Mouse (Mus musculus) spleen, postnatal 4 days (tissue): ENCODE measurements around the gene Tmem269.

Source experiments
- DNase-seq, 2 experiments: peaks; one replicate each; pipeline ENCODE4 v3.0.0; 2022; ENCODE audit warnings: low spot score in 2 of 2

The Tmem269 gene

DNA sequence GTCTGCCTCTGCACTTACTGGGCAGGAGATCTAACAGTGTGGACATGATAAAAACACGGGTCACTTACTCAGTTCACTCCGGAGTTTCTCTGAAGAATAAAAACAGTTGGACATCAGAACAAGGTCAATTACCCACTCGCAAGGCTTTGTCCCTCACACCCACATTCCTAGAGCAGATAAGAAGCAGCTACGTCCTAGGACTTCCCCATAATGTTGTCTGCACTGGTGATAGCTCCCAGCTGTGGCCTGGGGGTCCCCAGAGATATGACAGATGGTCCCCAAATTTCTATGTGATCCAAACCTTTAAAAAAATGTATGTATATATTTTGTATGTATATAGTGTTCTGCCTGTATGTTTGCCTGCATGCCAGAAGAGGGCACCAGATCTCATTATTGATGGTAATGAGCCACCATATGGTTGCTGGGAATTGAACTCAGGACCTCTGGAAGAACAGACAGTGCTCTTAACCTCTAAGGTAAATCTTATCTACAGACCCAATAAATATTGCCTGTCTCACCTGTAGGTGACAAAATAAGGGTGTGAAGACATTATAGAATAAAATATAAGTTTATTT, 37.8 kb downstream of the Tmem269 start:
- no peak for DNase-seq

DNA sequence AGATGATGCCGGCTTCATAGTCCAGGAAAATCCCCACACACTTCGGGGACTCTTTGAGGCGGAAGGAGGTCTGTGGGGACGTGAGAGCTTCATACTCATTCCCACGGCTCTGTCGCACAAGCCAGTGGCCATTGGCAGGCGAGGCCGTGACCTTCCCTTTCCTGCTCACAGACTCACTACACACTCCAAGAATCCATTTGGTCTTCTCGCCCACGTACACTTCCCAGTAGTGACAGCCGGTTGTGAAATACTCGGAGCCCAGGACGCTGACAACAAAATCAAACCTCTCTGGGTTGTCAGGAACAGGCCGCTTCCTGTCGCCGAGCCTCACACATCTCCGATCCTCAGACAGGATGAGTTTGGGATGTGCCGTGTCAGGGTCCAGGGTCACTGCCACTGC, 39.7 kb downstream of the Tmem269 start:
- DNase-seq: no peak

- DNase-seq: no peak
These were observed 40.3 kb downstream of the Tmem269 start for GRCm38 (mm10) chr4:119177702-119178101.

DNA sequence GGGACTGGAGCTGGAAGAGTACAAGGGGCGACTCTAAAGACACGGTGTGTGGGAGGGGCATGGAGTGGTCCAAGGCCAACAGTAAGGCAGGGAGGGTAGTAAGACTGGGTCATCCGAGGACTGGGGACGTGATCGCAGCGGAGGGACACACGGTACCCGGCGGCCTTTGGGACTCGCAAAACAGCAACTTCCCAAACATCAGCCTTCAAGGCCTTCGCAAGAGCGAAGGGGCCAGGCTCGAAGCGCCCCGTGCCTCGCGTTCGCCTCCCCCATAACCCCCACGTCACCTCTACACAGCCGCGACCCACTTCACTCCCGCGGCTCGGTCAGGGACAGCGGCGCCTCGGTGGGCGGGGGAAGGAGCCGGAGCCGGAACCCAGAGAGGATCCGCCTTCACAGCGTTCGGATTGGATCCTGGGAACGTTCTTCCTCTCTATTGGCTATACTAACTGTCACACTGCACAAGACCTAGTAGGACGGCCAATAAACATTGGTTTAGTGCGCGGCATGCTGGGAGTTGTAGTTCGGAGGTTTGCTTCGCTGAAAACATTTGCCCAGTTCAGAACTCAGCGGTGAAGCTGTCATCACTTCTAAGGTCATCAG, 44.1 kb downstream of the Tmem269 start, which contains the start of gene Zfp691:
Gene Zfp691, minus strand, starts transcription at position 345 of the 603 bp plus-strand sequence.
- DNase-seq: peak; percentile 92 to 95

- no peak for DNase-seq
These were observed 44.9 kb downstream of the Tmem269 start for GRCm38 (mm10) chr4:119172919-119173650.

- peak; percentile 83 to 93 for DNase-seq
These were observed 50.4 kb downstream of the Tmem269 start for GRCm38 (mm10) chr4:119167663-119168062.

DNA sequence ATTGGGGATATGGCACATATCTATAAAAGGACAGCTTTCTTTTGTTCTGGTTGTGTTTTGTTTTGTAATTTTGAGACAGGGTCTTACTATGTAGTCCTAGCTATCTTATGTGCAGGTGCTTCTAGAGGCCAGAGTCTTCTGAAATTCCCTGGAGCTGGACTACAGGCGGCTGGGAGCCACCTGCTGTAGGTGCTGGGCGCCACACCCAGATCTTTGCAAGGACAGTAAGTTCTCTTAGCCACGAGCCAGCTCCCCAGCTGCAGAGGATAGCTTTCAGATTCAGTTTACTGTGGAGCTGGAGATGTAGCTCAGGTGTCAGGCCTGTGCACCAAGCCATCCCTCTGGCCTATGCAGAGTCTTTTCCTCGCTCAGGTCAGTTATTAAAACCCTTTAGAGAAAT, 50.9 kb downstream of the Tmem269 start:
- no peak for DNase-seq

- DNase-seq: no peak
These were observed 52.1 kb downstream of the Tmem269 start for GRCm38 (mm10) chr4:119165916-119166315.

GRCm38 (mm10) chr4:119162990-119163389, 55.0 kb downstream of the Tmem269 start:
- DNase-seq: no peak

- no peak for DNase-seq
These were observed 56.7 kb downstream of the Tmem269 start for GRCm38 (mm10) chr4:119161358-119161757.

- no peak for DNase-seq
These were observed 60.1 kb downstream of the Tmem269 start for GRCm38 (mm10) chr4:119157891-119158290.

DNA sequence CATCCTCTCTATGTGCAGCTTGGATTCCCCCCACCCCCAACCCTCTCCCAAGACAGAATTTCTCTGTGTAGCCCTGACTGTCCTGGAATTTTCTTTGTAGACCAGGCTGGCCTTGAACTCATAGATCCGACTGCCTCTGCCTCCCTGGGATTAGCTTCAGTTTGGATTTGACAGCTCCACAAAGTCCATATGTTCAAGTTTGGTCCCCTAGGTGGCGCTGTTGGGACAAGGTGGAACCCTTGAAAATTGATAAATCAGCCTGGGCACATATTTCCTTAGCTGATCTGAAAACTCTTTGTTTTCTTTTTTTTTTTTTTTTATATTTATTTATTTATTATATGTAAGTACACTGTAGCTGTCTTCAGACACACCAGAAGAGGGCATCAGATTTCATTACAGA, 60.8 kb downstream of the Tmem269 start:
- DNase-seq: peak; percentile 77 to 92
